Mouse (Mus musculus): ENCODE results near the gene Eef2. TPM values are rescaled to one million over a fixed set of nuclear protein-coding genes. Genes with fewer than 3 reads are reported as not detected.

Gene Eef2
- total and polyA plus RNA-seq, 3 experiments, result 1,752 to 4,660 (median 2,649) TPM

GRCm38 (mm10) chr10:81230438-81231332 is 54.3 kb downstream of the Eef2 start, which contains the start of gene Atcay:
Gene Atcay, minus strand, starts transcription at chr10:81230833.
- Histone ChIP-seq H3K4me2 (ENCODE audit: insufficient read depth, low read depth, poor library complexity, severe bottlenecking) (no peak within 1 kb of the TSS), H3K27me3 (replicated peaks) (peaks cover 16% of the 10 kb centered on the region)

GRCm38 (mm10) chr10:81231436-81231835 is 55.0 kb downstream of the Eef2 start:
- H3K9me3 ChIP-seq (replicated peaks; ENCODE audit: low read length), result no peaks in the 10 kb centered on the region
- peaks cover 14 to 17% of the 10 kb centered on the region in 2 experiments for H3K4me1 ChIP-seq (ENCODE audit: control insufficient read depth in 1 of 2, insufficient read depth in 2 of 2)
- no peak overlapping the region for H3K9ac ChIP-seq (ENCODE audit: insufficient read depth, low read depth)
- dilution Hi-C loops (cut with MboI; ENCODE audit: extremely low pct_ligation_motif_present, extremely low pct_unique_long_range_greater_than_20kb, low sequenced_read_pairs), result no loop called here
- in situ Hi-C loops (cut with MboI; ENCODE audit: low pct_ligation_motif_present, low pct_unique_long_range_greater_than_20kb, low sequenced_read_pairs), result no loop called here
- DNase-seq (ENCODE audit: extremely low read depth), result no peak
- no peak overlapping the region for H3K4me2 ChIP-seq (ENCODE audit: insufficient read depth, low read depth, poor library complexity, severe bottlenecking)
- TF ChIP-seq BHLHE40 (IDR thresholded peaks at IDR 0.05; ENCODE audit: low read depth, low read length), result 0 out of 2 replicates have a peak, but pooled peaks have one; percentile 4
- no peak for TF ChIP-seq TCF12 (IDR thresholded peaks at IDR 0.05; ENCODE audit: low read depth, low read length)
- peaks cover 16% of the 10 kb centered on the region for H3K27me3 ChIP-seq (replicated peaks)
- no peak overlapping the region for H3K4me3 ChIP-seq (replicated peaks in 1 of 3; ENCODE audit: low read depth in 2 of 3, low read length in 2 of 3, poor library complexity in 1 of 3)
- no peaks in the 10 kb centered on the region for H3K79me2 ChIP-seq (replicated peaks; ENCODE audit: control insufficient read depth, extremely low read depth, insufficient read depth, poor library complexity, severe bottlenecking)
- peaks cover 0 to 21% of the 10 kb centered on the region in 2 experiments for H3K36me3 ChIP-seq (replicated peaks in 1 of 2; ENCODE audit: control insufficient read depth in 1 of 2, insufficient read depth in 1 of 2, low read length in 1 of 2)
- no peak overlapping the region for H3K27ac ChIP-seq (ENCODE audit: insufficient read depth, low read depth)

More at GRCm38 (mm10) chr10:81230438-81231332, 54.3 kb downstream of the Eef2 start, which contains the start of gene Atcay:
- Histone ChIP-seq H3K36me3 (replicated peaks in 1 of 2; ENCODE audit: control insufficient read depth in 1 of 2, insufficient read depth in 1 of 2, low read length in 1 of 2) (peaks cover 0 to 15% of the 10 kb centered on the region in 2 experiments), H3K79me2 (replicated peaks; ENCODE audit: control insufficient read depth, extremely low read depth, insufficient read depth, poor library complexity, severe bottlenecking) (no peaks in the 10 kb centered on the region), H3K4me3 (replicated peaks in 1 of 3; ENCODE audit: low read depth in 2 of 3, low read length in 2 of 3, poor library complexity in 1 of 3) (no peak within 1 kb of the TSS), H3K4me1 (ENCODE audit: control insufficient read depth in 1 of 2, insufficient read depth in 2 of 2) (peaks cover 14 to 17% of the 10 kb centered on the region in 2 experiments), H3K9ac (ENCODE audit: insufficient read depth, low read depth) (no peak within 1 kb of the TSS), H3K27ac (ENCODE audit: insufficient read depth, low read depth) (no peak within 1 kb of the TSS), H3K9me3 (replicated peaks; ENCODE audit: low read length) (no peaks in the 10 kb centered on the region)
- in situ Hi-C loops (cut with MboI; ENCODE audit: low pct_ligation_motif_present, low pct_unique_long_range_greater_than_20kb, low sequenced_read_pairs), result no loop called here
- DNase-seq (ENCODE audit: extremely low read depth), result no peak
- dilution Hi-C loops (cut with MboI; ENCODE audit: extremely low pct_ligation_motif_present, extremely low pct_unique_long_range_greater_than_20kb, low sequenced_read_pairs), result no loop called here
- TF ChIP-seq CTCF (conservative IDR thresholded peaks at IDR 0.05 in 1 of 2, IDR thresholded peaks at IDR 0.05 in 1 of 2; ENCODE audit: low read depth in 2 of 2, low read length in 2 of 2), result peak in 1 of 2 experiments; percentile 15; a peak in 1 of 4 replicates
- TF ChIP-seq UBTF (IDR thresholded peaks at IDR 0.05; ENCODE audit: low read depth, low read length), result no peak
- TF ChIP-seq E2F4 (IDR thresholded peaks at IDR 0.05; ENCODE audit: insufficient replicate concordance, low read depth, low read length), result no peak
- no peak for TF ChIP-seq MYC (IDR thresholded peaks at IDR 0.05; ENCODE audit: low read depth, low read length)
- TF ChIP-seq ZNF384 (IDR thresholded peaks at IDR 0.05; ENCODE audit: low read depth, low read length), result peak; percentile 51; the same call in 1 of the 2 replicates

Other genes starting within 250 kb of the Eef2 start
Only the 20 nearest of the 31 such genes appear.
- not detected in 2 replicates for gene Diras1, start 151.0 kb upstream of the Eef2 start, total RNA-seq (2012; rRNA removed)
- not detected in 2 replicates for gene Diras1, start 151.0 kb upstream of the Eef2 start, total RNA-seq (2014; rRNA removed)
- gene Diras1, start 151.0 kb upstream of the Eef2 start, polyA plus RNA-seq (2012; ENCODE audit: insufficient read length, low read depth), result not detected in 2 replicates
- 6.3 and 7.2 TPM in 2 replicates for gene Slc39a3, start 139.2 kb upstream of the Eef2 start, total RNA-seq (2012; rRNA removed)
- gene Slc39a3, start 139.2 kb upstream of the Eef2 start, total RNA-seq (2014; rRNA removed), result 3.5 and 3.9 TPM in 2 replicates
- 4.2 and 4.3 TPM in 2 replicates for gene Slc39a3, start 139.2 kb upstream of the Eef2 start, polyA plus RNA-seq (2012; ENCODE audit: insufficient read length, low read depth)
- 104 and 110 TPM in 2 replicates for gene Sgta, start 116.5 kb upstream of the Eef2 start, total RNA-seq (2012; rRNA removed)
- 61.1 and 67.6 TPM in 2 replicates for gene Sgta, start 116.5 kb upstream of the Eef2 start, total RNA-seq (2014; rRNA removed)
- 118 and 123 TPM in 2 replicates for gene Sgta, start 116.5 kb upstream of the Eef2 start, polyA plus RNA-seq (2012; ENCODE audit: insufficient read length, low read depth)
- 123 and 136 TPM in 2 replicates for gene Thop1, start 106.6 kb upstream of the Eef2 start, total RNA-seq (2012; rRNA removed)
- gene Thop1, start 106.6 kb upstream of the Eef2 start, total RNA-seq (2014; rRNA removed), result 70.9 and 81.1 TPM in 2 replicates
- 94.5 and 105 TPM in 2 replicates for gene Thop1, start 106.6 kb upstream of the Eef2 start, polyA plus RNA-seq (2012; ENCODE audit: insufficient read length, low read depth)
- gene Creb3l3, start 77.8 kb upstream of the Eef2 start, total RNA-seq (2012; rRNA removed), result not detected in 2 replicates
- not detected in 2 replicates for gene Creb3l3, start 77.8 kb upstream of the Eef2 start, total RNA-seq (2014; rRNA removed)
- 0.13 TPM in 1 of 2 replicates, not detected in the other for gene Creb3l3, start 77.8 kb upstream of the Eef2 start, polyA plus RNA-seq (2012; ENCODE audit: insufficient read length, low read depth)
- 127 and 146 TPM in 2 replicates for gene Map2k2, start 70.7 kb upstream of the Eef2 start, total RNA-seq (2012; rRNA removed)
- 67.2 and 79.2 TPM in 2 replicates for gene Map2k2, start 70.7 kb upstream of the Eef2 start, total RNA-seq (2014; rRNA removed)
- 120 and 130 TPM in 2 replicates for gene Map2k2, start 70.7 kb upstream of the Eef2 start, polyA plus RNA-seq (2012; ENCODE audit: insufficient read length, low read depth)
- gene Zbtb7a, start 41.4 kb upstream of the Eef2 start, total RNA-seq (2012; rRNA removed), result 15.3 and 18.2 TPM in 2 replicates
- gene Zbtb7a, start 41.4 kb upstream of the Eef2 start, total RNA-seq (2014; rRNA removed), result 3.0 TPM in 2 replicates
- 20.1 and 21.3 TPM in 2 replicates for gene Zbtb7a, start 41.4 kb upstream of the Eef2 start, polyA plus RNA-seq (2012; ENCODE audit: insufficient read length, low read depth)
- 24.3 and 26.6 TPM in 2 replicates for gene Pias4, start 8.7 kb upstream of the Eef2 start, total RNA-seq (2012; rRNA removed)
- 13.6 and 15.3 TPM in 2 replicates for gene Pias4, start 8.7 kb upstream of the Eef2 start, total RNA-seq (2014; rRNA removed)
- gene Pias4, start 8.7 kb upstream of the Eef2 start, polyA plus RNA-seq (2012; ENCODE audit: insufficient read length, low read depth), result 26.5 and 33.5 TPM in 2 replicates
- 43.9 and 46.2 TPM in 2 replicates for gene Dapk3, start 6.4 kb downstream of the Eef2 start, total RNA-seq (2012; rRNA removed)
- gene Dapk3, start 6.4 kb downstream of the Eef2 start, total RNA-seq (2014; rRNA removed), result 25.4 and 27.5 TPM in 2 replicates
- 39.5 and 44.5 TPM in 2 replicates for gene Dapk3, start 6.4 kb downstream of the Eef2 start, polyA plus RNA-seq (2012; ENCODE audit: insufficient read length, low read depth)
- 0.29 TPM in 1 of 2 replicates, not detected in the other for gene 4930442H23Rik, start 7.2 kb downstream of the Eef2 start, total RNA-seq (2012; rRNA removed)
- not detected in 2 replicates for gene 4930442H23Rik, start 7.2 kb downstream of the Eef2 start, total RNA-seq (2014; rRNA removed)
- 0.27 and 0.35 TPM in 2 replicates for gene 4930442H23Rik, start 7.2 kb downstream of the Eef2 start, polyA plus RNA-seq (2012; ENCODE audit: insufficient read length, low read depth)
- gene Nmrk2, start 25.4 kb downstream of the Eef2 start, total RNA-seq (2012; rRNA removed), result 0.08 TPM in 1 of 2 replicates, not detected in the other
- not detected in 2 replicates for gene Nmrk2, start 25.4 kb downstream of the Eef2 start, total RNA-seq (2014; rRNA removed)
- not detected in 2 replicates for gene Nmrk2, start 25.4 kb downstream of the Eef2 start, polyA plus RNA-seq (2012; ENCODE audit: insufficient read length, low read depth)
- 0.08 and 0.17 TPM in 2 replicates for gene Atcay, start 54.2 kb downstream of the Eef2 start, total RNA-seq (2012; rRNA removed)
- 0.05 TPM in 1 of 2 replicates, not detected in the other for gene Atcay, start 54.2 kb downstream of the Eef2 start, total RNA-seq (2014; rRNA removed)
- gene Atcay, start 54.2 kb downstream of the Eef2 start, polyA plus RNA-seq (2012; ENCODE audit: insufficient read length, low read depth), result 0.06 and 0.12 TPM in 2 replicates
- 5.5 and 13.5 TPM in 2 replicates for gene Zfr2, start 56.5 kb downstream of the Eef2 start, total RNA-seq (2012; rRNA removed)
- 1.0 and 1.2 TPM in 2 replicates for gene Zfr2, start 56.5 kb downstream of the Eef2 start, total RNA-seq (2014; rRNA removed)
- gene Zfr2, start 56.5 kb downstream of the Eef2 start, polyA plus RNA-seq (2012; ENCODE audit: insufficient read length, low read depth), result 2.4 and 2.7 TPM in 2 replicates
- 2.9 and 3.9 TPM in 2 replicates for gene Matk, start 76.3 kb downstream of the Eef2 start, total RNA-seq (2012; rRNA removed)
- gene Matk, start 76.3 kb downstream of the Eef2 start, total RNA-seq (2014; rRNA removed), result 4.9 and 5.2 TPM in 2 replicates
- 2.1 and 2.5 TPM in 2 replicates for gene Matk, start 76.3 kb downstream of the Eef2 start, polyA plus RNA-seq (2012; ENCODE audit: insufficient read length, low read depth)
- 128 and 140 TPM in 2 replicates for gene Mrpl54, start 90.3 kb downstream of the Eef2 start, total RNA-seq (2012; rRNA removed)
- 131 and 167 TPM in 2 replicates for gene Mrpl54, start 90.3 kb downstream of the Eef2 start, total RNA-seq (2014; rRNA removed)
- gene Mrpl54, start 90.3 kb downstream of the Eef2 start, polyA plus RNA-seq (2012; ENCODE audit: insufficient read length, low read depth), result 104 and 120 TPM in 2 replicates
- 104 and 149 TPM in 2 replicates for gene Apba3, start 90.3 kb downstream of the Eef2 start, total RNA-seq (2012; rRNA removed)
- gene Apba3, start 90.3 kb downstream of the Eef2 start, total RNA-seq (2014; rRNA removed), result 40.2 and 43.4 TPM in 2 replicates
- gene Apba3, start 90.3 kb downstream of the Eef2 start, polyA plus RNA-seq (2012; ENCODE audit: insufficient read length, low read depth), result 43.2 and 47.4 TPM in 2 replicates
- gene Tjp3, start 115.0 kb downstream of the Eef2 start, total RNA-seq (2012; rRNA removed), result 4.8 and 7.2 TPM in 2 replicates
- 0.42 TPM in 1 of 2 replicates, not detected in the other for gene Tjp3, start 115.0 kb downstream of the Eef2 start, total RNA-seq (2014; rRNA removed)
- 0.76 and 0.97 TPM in 2 replicates for gene Tjp3, start 115.0 kb downstream of the Eef2 start, polyA plus RNA-seq (2012; ENCODE audit: insufficient read length, low read depth)
- gene Pip5k1c, start 116.3 kb downstream of the Eef2 start, total RNA-seq (2012; rRNA removed), result 12.6 and 17.9 TPM in 2 replicates
- gene Pip5k1c, start 116.3 kb downstream of the Eef2 start, total RNA-seq (2014; rRNA removed), result 11.4 and 11.7 TPM in 2 replicates
- gene Pip5k1c, start 116.3 kb downstream of the Eef2 start, polyA plus RNA-seq (2012; ENCODE audit: insufficient read length, low read depth), result 46.7 and 51.4 TPM in 2 replicates
- 34.6 and 39.7 TPM in 2 replicates for gene Cactin, start 144.5 kb downstream of the Eef2 start, total RNA-seq (2012; rRNA removed)
- gene Cactin, start 144.5 kb downstream of the Eef2 start, total RNA-seq (2014; rRNA removed), result 19.9 and 21.4 TPM in 2 replicates
- gene Cactin, start 144.5 kb downstream of the Eef2 start, polyA plus RNA-seq (2012; ENCODE audit: insufficient read length, low read depth), result 39.3 and 39.5 TPM in 2 replicates
- gene Tbxa2r, start 152.1 kb downstream of the Eef2 start, total RNA-seq (2012; rRNA removed), result 0.13 and 0.21 TPM in 2 replicates
- 0.12 TPM in 1 of 2 replicates, not detected in the other for gene Tbxa2r, start 152.1 kb downstream of the Eef2 start, total RNA-seq (2014; rRNA removed)
- gene Tbxa2r, start 152.1 kb downstream of the Eef2 start, polyA plus RNA-seq (2012; ENCODE audit: insufficient read length, low read depth), result 0.23 and 0.30 TPM in 2 replicates